Mouse (Mus musculus) stomach, postnatal 0 days (tissue): ENCODE measurements around the gene Immp2l.

ENCODE experiments used
- CTCF ChIP-seq: IDR thresholded peaks from 2 replicates; pipeline ENCODE4 v1.5.1; 2016; ENCODE audit warnings: antibody characterized with exemption, low read depth, mild to moderate bottlenecking, moderate library complexity
- EP300 ChIP-seq: optimal IDR thresholded peaks from 2 replicates; pipeline ENCODE3; 2016; ENCODE audit warnings: antibody characterized with exemption

GRCm38 (mm10) chr12:41484689-41485511, 461.0 kb downstream of the Immp2l start:
- TF ChIP-seq EP300: no peak
- TF ChIP-seq CTCF: no peak
